Comparison of ENCODE assay signal across 2 mouse cellular contexts in the genomic region with DNA sequence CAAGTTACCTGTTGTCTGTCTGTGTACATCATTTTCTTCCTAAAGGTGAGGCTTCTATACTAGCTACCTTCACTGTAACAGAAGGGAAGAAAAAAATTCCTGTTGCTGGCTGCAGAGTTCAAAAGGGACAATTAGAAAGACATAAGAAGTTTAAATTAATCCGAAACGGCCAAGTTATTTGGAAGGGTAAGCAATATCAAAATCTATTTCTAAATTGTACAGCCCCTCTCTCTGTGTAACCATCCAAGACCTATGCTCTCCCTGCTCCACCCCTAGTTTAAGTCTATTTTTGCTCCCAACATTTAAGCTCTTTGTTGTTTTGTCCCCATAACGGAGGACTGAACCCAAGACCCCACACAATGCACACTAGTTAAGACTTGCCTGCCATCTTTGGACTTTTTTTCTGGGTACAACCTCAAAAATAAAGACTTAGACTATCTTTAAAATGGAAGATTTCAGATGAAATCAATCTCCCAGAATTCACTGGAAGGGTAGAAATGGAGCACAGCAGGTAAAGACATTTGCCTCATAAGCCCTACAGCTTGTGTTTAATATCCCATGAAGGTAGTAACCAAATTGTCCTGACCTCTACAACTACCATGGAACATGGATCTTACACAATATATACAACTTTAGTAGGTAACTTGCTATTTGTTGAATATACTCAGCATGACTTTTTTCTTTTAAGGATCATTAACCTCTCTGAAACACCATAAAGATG.
TF ChIP-seq lines count a peak whose summit lies in the region.

No protein-coding gene starts in this region.

TF ChIP-seq in CH12.LX, 34 proteins besides CTCF, POLR2A, EP300 and RAD21 (continued from another document):
- TF ChIP-seq ZMIZ1 (IDR thresholded peaks at IDR 0.05; ENCODE audit: low read depth, low read length) = peak; percentile 70; the same call in 1 of the 2 replicates
- no peak for TF ChIP-seq ZKSCAN1 (IDR thresholded peaks at IDR 0.05; ENCODE audit: borderline replicate concordance, low read depth, low read length)
- peak; percentile 40; the same call in 1 of the 2 replicates for TF ChIP-seq NELFE (IDR thresholded peaks at IDR 0.05; ENCODE audit: low read depth, low read length)
- peak; percentile 68; the same call in 1 of the 2 replicates for TF ChIP-seq CHD2 (IDR thresholded peaks at IDR 0.05; ENCODE audit: low read length)
- TF ChIP-seq TBP (conservative IDR thresholded peaks at IDR 0.05; ENCODE audit: low read depth, low read length) = no peak

TF ChIP-seq in MEL, 35 proteins besides CTCF, POLR2A, EP300 and RAD21 (continued from another document):
- TF ChIP-seq POLR2AphosphoS5 (IDR thresholded peaks at IDR 0.05; ENCODE audit: borderline replicate concordance, low read depth, low read length) (peak; percentile 75; the same call in 1 of the 2 replicates), SMC3 (IDR thresholded peaks at IDR 0.05; ENCODE audit: low read depth, low read length) (no peak; the same call in none of the 2 replicates), POLR2AphosphoS2 (IDR thresholded peaks at IDR 0.05; ENCODE audit: low read length) (peak; percentile 57; the same call in 1 of the 2 replicates), ZMIZ1 (IDR thresholded peaks at IDR 0.05; ENCODE audit: low read depth, low read length) (peak; percentile 41)
